Mouse (Mus musculus): ENCODE measurements around the gene Cd320.
A peak's percentile ranks its signal among the peaks of the same experiment; 100 is the strongest.
"Not testable (repeated sequence)": the region's sequence is repeated elsewhere in the genome, so short reads cannot be mapped to it uniquely, and the experiment has no call there.

Cd320 gene

DNA sequence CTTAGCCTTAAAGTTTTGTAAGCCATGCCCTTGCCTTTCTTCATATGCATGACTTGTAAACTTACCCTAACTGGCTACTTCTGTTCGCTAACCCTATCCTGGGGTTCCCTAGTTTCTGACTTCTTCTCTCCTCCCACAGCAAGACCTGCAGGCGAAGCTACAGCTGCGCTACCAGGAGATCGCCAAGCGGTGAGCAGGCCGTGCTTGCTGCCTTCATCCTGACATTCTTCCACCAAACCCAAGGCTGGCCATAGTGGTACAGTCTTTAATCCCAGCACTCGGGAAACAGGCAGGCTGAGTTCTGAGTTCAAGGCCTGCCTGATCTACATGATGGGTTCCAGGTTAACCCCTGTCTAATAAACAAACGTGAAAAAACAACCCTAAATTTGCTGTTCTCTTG is 17.4 kb upstream of the Cd320 start:
- DNase-seq = no peak

DNA sequence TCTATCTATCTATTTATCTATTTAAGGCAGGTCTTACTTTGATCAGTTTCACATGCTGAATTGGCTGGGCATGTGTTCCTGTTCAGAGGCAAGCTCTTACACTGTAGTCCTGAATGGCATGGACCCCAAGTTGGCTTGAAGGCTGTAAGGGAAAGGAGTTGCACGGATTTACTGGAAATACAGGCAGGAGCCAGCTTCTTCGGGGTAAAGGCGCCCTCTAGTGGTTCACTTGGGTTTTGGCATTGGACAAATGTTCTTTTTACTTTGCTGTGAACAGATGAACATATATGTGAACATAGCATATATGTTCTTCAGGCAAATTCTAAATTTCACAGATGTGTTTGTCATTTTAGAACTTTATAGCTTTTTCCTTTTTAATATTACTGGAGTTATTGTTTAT is 16.0 kb upstream of the Cd320 start:
- DNase-seq = peak; percentile 73

DNA sequence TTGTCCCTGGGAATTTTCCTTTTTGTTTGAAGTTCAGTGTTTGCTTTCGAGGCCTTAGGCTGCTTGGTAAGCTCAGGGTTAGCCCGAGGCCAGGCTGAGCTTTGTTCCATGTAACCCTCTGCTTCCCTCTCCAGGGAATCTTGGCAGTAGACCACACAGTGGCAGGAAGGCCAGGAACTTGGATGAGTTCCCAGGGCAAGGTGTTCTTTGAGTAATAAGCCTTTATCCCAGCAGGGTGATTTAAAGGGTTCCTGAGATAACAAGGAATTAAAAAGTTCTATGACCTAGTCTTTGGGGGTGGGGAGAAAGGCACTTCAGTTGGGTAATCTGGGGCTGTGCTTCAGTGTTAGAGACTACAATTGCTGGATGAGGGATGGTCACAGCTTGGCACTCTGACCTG is 14.0 kb upstream of the Cd320 start:
- no peak for DNase-seq

- DNase-seq = no peak
Measured at GRCm38 (mm10) chr17:33829561-33829960, 13.3 kb upstream of the Cd320 start.

GRCm38 (mm10) chr17:33844196-33844595 is 1.3 kb downstream of the Cd320 start:
- no peak for DNase-seq

- no peak for DNase-seq
Measured at GRCm38 (mm10) chr17:33848139-33848538, 5.2 kb downstream of the Cd320 start.

- DNase-seq = no peak
Measured at GRCm38 (mm10) chr17:33851331-33851730, 8.4 kb downstream of the Cd320 start.

DNA sequence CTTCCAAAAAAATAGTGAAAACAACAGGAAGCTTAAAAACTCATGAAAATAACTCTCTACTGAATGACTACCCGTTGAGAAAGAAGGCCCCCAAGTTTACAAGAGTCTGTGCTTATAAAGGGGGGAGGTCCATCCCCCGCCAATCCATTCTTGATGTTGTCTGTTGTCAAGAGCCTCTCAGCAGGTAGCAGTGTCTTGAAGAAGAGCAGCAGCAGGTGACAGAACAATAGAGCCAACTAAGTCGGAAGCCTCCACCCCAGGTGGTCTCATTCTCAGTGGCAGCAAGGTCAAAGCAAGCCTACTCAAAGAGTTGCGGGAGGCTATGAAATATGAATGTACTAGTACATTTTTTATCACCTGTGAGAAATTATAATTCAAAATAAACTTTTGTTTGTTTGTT is 14.9 kb downstream of the Cd320 start:
- no peak for DNase-seq

DNA sequence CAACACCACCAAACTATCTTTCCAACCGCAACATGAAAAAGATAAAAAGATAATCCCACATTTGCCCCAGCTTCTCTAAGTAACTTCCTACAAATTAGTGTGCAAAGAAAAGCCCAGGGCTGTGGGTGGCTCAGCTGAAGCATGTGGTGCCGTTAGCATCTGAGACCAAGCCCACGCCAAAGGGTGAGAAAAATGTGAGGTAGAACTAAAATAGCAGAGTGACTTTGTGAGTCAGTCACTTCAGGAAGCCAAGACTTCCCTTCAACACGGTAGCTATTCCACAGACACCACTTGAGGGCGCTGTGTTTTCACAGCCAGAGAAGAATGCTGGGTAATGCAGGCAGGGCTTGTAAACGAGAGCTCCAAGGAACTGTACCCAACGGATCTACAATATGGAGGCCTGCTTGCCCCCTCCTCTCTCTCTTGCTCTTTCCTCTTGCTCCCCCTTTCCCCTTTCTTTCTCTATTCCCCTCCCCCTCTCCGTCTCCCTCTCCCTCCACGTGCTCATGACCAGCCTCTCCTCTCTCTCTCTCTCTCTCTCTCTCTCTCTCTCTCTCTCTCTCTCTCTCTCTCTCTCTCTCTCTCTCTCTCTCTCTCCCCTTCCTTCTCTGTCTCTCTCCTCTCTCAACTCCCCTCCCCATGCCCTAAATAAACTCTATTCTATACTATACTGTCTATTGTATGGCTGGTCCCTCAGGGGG is 22.6 kb downstream of the Cd320 start:
- peak; percentile 68 for DNase-seq

DNA sequence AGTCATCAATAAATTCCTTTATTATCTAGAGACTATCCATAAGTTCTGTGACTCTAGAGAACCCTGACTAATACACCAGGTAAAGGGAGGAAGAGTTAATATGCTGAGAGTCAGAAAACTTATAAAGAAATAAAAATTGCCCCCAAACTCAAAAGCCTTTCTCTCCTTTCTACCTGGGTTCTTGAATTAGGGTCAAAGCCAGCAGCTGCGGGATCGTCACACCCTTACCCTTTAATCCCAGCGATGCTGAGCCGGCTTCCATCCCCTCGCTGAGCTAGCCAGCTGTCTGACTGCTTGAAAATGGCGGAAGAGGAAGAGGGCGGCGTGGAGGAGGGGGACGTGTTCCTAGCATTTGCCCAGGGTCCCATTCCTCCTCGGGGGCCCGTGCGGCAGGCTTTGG is 30.6 kb downstream of the Cd320 start, which contains the start of gene Gm7029:
Gene Gm7029, plus strand, starts transcription at position 301 of the 400 bp plus-strand sequence.
- not testable (repeated sequence) for DNase-seq

DNA sequence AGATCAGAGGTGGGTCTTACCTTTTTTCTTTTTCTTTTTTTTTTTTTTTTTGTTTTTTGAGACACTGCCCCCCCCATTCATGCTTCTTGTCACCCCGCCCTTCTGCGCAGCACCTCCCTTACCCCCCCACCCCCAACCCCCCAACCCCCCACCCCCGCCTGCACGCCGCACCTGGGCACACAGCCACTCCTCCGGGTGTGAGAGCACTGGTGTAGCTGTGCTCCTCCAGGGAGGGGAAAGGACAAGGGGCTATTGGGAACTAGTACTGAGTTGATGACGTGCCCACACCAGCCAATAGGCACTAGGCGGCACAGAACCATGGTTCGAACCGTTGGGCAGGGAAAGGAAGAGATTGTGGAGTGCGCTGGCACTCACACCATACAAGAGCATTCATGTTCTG is 31.5 kb downstream of the Cd320 start:
- peak; percentile 37 for DNase-seq

GRCm38 (mm10) chr17:33875797-33876196 is 32.9 kb downstream of the Cd320 start:
- DNase-seq = peak; percentile 21

DNA sequence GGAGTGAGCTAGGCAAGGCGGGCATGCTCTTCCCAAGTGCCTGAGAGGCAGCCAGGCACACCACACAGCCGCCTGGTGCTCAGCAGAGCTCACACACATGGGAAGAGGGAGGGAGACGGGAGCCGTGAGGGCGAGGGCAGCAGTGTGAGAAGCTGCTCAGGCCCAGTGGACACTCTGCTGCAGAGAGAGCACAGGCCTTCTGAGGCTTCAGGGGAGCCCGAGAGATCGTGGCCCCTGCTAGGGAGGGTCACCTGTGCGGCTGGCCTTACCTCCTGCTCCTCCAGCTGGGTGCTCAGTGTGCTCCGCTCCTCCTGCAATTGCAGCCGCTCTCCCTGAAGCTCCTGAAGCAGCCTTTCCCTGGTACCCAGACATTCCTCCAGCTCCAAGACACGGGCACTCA is 41.4 kb downstream of the Cd320 start:
- DNase-seq = not testable (repeated sequence)

DNA sequence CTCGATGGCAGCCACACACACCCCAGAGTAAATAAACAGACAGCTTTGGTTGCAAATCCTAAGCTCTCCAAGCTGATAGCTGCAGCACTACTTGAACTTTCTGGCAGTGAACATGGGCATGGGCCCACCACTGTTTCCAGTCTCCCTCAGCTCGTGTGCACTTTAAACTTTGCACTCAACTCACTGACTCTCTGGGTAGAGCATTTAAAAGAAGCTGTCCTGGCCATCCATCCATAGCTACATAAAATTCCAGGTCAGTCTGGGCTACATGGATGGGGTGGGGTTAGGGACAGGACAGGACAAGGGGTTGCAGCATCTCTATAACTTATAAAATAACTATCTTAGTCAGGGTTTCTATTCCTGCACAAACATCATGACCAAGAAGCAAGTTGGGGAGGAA is 44.9 kb downstream of the Cd320 start:
- DNase-seq = not testable (repeated sequence)

DNA sequence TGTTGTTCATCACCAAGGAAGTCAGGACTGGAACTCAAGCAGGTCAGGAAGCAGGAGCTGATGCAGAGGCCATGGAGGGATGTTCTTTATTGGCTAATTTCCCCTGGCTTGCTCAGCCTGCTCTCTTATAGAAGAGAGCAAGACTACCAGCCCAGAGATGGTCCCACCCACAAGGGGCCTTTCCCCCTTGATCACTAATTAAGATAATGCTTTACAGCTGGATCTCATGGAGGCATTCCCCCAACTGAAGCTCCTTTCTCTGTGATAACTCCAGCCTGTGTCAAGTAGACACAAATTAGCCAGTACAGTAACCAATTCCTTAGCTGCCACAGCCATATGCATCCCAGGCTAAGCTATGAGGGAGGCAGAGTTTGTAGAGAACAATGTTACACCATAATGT is 45.3 kb downstream of the Cd320 start:
- DNase-seq = not testable (repeated sequence)

DNA sequence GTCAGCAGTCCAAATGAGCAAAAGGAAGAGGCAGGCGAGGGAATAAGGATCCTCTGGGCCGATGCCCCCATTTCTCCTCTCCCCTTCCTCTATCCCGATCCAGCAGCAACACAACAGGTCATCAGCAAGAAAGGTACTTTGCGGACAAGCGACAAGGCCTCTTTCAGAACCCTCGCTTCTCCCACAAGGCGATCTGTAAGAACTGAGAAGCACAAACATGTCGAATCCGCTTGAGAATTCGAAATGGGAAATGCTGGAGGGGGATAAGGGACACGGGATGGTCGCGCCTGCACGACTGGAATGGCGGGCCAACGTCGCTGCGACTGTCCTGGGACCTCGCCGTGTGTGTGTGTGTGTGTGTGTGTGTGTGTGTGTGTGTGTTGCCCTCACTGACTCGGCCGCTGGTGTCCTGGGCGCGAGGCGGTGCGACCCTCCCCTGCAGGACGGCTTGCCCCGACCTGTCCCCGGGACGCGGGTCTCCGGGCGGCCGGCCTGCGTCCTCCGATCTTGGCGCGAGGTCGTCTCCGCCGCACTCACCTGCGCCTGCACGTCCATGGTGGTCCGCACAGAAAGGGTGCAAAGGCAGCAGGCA is 47.1 kb downstream of the Cd320 start:
- peak; percentile 17 for DNase-seq

DNA sequence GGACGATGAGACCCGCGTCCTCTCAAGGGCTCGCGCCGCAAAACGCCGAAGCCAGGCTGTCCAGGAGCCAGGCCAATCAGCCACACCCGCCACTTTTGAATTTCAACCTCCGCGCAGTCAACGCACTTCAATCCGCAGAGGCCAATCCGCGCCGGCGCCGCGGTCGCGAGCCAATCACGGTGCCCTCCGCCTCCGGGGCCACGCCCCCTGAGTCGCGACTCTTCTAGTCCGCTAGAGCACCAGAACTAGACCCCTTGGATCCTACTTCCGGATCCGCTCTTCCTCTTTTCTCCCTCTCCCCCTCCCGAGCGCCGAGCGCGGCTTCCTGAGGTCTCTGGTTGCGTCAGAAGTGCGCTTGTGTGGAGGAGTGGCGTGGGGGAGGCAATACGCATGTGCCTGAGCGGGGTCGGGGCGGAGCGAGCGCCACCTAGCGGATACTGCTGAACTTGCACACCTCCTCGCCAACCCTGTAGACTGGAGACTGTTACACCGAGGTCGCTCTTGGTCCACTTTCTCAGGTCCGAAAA is 47.7 kb downstream of the Cd320 start, which contains the start of gene Kifc1:
Gene Kifc1, minus strand, starts transcription at position 129 of the 527 bp plus-strand sequence.
- peak; percentile 99 for DNase-seq

DNA sequence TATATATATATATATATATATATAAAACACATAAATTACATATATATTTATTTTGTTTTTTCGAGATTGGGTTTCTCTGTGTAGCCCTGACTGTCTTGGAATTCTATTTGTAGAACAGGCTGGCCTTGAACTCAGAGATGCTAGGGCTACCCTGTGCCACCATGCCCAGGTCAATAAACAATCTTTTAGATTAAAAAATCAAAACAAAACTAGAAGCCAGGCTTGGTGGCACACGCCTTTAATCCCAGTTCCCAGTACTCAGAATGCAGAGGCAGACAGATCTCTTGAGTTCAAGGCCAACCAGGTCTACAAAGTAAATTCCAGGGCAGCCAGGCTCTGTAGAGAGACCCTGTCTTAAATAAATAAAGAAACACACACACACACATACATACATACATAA is 48.5 kb downstream of the Cd320 start:
- DNase-seq = no peak

GRCm38 (mm10) chr17:33891892-33892291 is 49.0 kb downstream of the Cd320 start:
- not testable (repeated sequence) for DNase-seq

GRCm38 (mm10) chr17:33892429-33892828 is 49.5 kb downstream of the Cd320 start:
- DNase-seq = no peak

GRCm38 (mm10) chr17:33893011-33893410 is 50.1 kb downstream of the Cd320 start:
- DNase-seq = not testable (repeated sequence)

- peak; percentile 53 for DNase-seq
Measured at GRCm38 (mm10) chr17:33897114-33897794, 54.4 kb downstream of the Cd320 start.

DNA sequence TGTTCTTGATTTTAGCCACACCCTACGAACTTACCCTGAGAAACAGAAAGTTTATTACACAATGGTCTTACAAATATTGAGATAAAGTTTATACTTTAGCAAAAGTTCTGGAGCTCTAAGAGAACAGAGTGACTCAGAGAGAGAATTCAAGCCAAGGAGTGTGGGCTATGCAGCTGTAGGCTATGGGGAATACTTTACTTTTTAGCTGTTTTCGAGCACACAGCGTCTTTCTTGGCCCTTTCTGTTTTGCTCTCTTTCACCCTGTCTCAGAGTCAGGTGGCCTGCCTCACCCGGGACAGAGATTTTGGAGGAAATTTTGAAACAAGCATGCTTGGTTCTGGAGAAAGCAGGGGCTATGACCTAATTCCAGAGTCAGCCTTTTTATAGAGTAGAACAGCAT is 55.3 kb downstream of the Cd320 start:
- DNase-seq = not testable (repeated sequence)
